Mouse (Mus musculus): ENCODE data around the gene Gm10134.
"Not testable (repeated sequence)": the region's sequence is repeated elsewhere in the genome, so short reads cannot be mapped to it uniquely, and the experiment has no call there.

Gene Gm10134

DNA sequence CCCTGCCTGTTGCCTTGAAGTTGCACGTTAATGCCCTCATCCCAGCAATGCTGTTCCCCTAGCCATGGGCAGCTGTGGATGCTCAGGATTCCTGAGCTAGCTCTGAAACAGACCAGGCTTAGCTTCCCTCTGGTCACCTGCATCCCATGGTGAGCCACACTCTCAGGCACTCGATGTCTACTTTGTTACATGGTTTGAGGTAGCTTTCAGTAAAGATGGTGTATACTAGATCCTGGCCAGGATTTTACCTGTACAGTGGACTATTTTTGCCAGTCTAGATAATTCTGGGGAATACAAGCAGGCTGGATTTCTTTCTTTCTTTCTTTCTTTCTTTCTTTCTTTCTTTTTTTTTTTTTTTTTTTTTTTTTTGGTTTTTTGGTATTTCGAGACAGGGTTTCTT, at the start of gene Gm10134:
Gene Gm10134 (plus strand): TSS at position 301 of the 400 bp plus-strand sequence.
- DNase-seq (ENCODE audit: extremely low spot score, low spot score): no peak

DNA sequence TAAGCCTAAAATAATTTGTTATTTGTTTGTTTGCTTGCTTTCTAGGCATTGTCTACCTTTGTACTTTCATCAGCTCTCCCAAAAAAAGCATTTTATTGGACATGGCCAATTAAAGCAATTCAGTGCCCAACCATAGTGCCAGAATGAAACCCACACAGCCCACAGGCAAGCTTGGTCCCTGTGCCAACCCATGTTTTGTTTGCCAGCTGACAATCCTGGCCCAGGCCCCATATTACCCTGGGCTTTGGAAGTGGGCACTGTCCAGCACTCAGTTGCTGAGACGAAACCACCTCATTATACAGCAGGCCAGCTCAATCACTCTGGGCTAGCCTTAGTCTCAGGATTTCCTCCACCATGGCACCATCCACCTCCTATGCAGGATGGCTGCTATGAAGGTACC, 49.3 kb upstream of the Gm10134 start:
- no peak for DNase-seq (ENCODE audit: extremely low spot score, low spot score)

DNA sequence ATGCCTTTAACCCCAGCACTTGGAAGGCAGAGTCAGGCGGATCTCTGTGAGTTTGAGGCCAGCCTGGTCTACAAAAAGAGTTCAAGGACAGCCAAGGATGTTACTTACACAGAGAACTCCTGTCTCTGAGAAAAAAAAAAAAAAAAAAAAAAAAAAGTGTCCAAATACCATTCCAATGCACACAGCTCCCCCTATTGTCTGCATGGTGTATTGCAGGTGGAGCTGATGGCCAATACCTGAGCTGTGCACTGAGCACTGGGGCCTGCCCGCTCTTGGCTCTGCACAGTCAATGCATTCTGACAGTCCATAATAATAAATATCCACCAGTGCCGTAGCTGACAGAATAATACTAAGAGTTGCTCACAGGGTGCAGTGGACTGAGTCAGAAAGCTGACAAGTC, 42.0 kb upstream of the Gm10134 start:
- DNase-seq (ENCODE audit: extremely low spot score, low spot score): peak; percentile 63

DNA sequence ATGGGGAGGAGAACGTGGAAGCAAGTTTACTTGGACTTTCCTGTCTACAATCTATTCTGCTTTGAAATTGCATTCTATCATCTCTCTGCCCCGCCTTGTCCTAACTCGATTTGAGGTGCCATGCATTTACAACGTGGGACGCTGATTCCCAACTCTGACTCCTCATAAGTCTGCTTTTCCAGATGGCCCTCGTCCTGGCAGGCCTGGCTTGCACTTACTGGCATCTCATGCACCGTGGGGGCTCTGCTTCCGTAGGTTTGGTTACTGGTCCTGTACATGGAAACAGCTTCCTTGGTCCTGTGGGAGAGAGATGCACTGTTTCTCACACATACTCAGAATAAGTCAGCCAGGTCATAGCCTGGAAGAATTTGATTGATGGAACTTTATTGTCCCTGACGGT, 41.0 kb upstream of the Gm10134 start:
- no peak for DNase-seq (ENCODE audit: extremely low spot score, low spot score)

DNA sequence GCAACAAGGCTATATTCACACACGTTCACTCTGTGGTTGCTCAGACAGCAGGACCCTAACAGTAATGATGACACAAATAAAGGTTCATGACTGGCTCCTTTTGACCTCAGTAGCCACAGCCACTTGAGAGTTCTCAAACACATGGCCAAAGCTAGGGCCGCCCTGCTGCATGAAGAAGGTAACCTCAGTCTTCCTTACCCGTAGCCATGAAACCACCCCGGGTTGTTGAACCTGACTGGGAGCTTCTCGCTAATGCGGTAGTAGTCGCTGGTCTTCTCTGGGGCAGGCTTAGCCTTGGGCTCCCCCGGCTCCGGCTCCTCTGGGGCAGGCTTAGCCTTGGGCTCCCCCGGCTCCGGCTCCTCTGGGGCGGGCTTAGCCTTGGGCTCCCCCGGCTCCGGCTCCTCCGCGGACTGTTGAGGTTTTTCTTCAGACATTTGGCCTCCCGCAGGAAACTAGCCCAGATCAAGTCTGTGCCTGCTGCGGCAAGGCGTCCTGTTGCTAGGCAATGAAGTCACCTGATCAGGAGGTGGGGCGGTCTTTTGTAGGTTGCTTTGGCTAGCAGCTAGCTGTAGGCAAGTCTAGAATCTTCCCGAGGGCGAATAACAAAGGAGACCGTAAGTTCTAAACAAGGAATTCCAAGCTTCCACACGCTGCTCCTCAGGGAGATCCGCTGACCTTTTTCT, 39.9 kb upstream of the Gm10134 start, which contains the start of gene 1700007K13Rik:
Gene 1700007K13Rik (minus strand): TSS at position 497 of the 683 bp plus-strand sequence.
- DNase-seq (ENCODE audit: extremely low spot score, low spot score): peak; percentile 74

DNA sequence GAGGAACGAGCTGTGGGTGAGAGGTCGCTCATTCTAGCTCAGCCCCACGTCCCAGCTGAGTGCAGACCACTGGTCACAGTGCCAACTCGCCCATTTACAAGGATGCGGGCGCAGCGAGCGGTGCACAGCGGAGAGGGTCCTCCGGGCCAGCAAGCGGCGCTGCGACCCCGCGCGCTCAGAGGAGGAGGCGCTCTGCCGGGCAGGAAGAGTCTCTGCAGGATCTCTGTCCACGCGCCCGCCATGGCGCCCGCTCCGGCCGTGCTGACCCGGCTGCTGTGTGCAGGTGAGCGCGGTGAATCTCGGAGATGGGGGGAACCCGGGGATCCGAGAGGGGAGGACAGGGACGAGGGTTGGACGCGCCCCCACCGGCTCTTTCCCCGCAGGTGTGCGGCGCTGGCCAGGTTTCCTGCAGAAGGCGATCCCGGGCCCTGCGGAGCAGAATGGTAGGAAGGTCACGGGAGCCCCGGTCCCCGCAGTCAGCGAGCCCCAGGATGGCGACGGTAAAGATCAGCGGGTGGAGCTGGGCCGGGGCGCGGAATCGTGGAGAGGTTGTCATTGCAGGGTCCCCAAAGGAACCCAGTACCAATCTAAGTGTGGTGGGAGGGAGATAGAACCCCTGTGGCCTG, 37.9 kb upstream of the Gm10134 start, which contains the start of gene Mrps2:
Gene Mrps2 (plus strand): TSS at position 207 of the 626 bp plus-strand sequence.
- peak; percentile 93 for DNase-seq (ENCODE audit: extremely low spot score, low spot score)

DNA sequence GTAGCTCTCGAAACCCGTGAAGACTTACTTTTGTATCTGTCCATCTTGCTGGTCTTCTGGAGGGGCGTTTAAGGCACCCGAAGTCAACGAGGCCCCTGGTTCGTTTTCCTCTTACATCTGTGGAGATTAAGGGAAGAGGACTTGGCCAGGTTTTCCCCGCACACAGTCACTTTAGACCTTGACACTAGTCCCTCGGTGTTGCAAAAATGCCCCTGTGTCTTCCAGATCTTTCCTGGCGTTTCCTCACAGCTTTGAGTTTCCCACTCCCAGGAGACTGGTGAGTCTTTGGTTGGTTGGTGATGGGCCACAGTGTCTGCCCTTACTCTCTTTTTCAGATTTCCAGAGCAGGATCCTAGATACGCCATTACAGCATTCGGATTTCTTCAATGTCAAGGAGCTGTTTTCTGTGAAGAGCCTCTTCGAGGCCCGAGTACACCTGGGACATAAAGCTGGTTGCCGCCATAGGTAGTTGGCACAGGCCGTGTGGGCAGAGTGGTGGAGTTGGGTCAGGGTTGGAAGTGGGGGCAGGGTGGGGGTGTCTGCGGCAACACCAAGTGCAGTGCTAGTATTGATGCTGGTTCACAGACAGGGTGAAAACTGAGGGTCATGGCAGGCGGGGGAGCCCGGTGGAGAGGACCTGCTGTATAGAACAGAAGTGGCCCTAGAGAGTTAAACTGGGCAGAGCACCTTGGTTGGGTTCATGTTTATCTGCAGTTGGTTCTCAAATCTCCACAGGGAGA, 37.2 kb upstream of the Gm10134 start:
- no peak for DNase-seq (ENCODE audit: extremely low spot score, low spot score)

DNA sequence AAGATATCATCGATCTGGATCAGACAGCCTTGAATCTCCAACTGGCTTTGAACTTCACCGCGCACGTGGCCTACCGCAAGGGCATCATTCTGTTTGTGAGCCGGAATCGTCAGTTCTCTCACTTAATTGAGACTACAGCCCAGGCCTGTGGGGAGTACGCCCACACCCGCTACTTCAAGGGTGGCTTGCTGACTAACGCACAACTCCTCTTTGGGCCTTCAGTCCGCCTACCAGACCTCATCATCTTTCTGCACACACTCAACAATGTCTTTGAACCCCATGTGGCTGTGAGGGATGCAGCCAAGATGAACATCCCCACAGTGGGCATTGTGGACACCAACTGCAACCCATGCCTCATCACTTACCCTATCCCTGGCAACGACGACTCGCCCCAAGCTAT, 36.4 kb upstream of the Gm10134 start:
- DNase-seq (ENCODE audit: extremely low spot score, low spot score): no peak

DNA sequence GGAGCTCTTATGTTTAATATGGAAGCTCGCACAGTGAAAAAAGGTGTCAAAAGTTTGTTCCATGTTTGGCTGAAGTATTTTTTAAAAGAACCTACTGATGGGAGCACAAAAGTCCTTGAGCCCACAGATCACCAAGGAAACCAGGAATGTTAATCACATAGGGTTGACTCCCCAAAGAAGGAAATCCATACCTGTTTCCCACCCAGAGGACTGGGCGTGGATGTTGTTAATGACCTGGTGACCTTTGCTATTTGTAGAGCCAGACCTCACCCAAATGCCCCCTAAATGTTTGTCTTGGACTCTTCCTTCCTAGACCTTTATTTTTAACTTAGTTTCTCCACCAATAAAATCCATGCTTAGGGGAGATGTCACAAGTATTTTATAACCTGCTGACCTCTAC, 35.3 kb upstream of the Gm10134 start:
- no peak for DNase-seq (ENCODE audit: extremely low spot score, low spot score)

DNA sequence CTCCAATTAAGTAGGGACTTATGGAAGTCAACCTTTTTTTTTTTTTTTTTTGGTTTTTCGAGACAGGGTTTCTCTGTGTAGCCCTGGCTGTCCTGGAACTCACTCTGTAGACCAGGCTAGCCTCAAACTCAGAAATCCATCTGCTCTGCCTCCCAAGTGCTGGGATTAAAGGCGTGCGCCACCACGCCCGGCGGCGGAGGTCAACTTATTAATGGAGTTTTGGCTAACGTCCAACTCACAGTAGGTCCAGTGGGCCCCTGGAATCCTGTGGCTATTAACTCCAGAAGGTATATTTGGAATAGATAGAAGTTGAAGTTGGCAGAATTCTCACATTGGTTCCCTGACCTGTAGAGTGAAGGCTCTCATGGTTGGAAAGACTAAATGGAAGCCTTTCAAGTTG, 33.9 kb upstream of the Gm10134 start:
- not testable (repeated sequence) for DNase-seq (ENCODE audit: extremely low spot score, low spot score)

DNA sequence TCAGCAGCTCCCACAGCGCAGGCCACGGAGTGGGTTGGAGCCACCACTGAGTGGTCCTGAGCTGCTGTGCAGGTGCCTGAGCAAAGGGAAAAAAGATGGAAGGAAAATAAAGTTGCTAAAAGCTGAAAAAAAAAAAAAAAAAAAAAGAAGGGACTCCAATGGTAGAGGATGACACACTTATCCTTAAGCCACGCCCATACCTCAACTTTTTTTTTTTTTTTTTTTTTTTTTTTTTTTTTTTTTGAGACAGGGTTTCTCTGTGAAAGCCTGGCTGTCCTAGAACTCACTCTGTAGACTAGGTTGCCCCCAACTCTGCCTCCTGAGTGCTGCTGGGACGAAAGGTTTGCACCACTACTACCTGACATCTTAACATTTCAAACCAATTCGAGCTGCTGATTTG, 27.9 kb upstream of the Gm10134 start:
- not testable (repeated sequence) for DNase-seq (ENCODE audit: extremely low spot score, low spot score)

DNA sequence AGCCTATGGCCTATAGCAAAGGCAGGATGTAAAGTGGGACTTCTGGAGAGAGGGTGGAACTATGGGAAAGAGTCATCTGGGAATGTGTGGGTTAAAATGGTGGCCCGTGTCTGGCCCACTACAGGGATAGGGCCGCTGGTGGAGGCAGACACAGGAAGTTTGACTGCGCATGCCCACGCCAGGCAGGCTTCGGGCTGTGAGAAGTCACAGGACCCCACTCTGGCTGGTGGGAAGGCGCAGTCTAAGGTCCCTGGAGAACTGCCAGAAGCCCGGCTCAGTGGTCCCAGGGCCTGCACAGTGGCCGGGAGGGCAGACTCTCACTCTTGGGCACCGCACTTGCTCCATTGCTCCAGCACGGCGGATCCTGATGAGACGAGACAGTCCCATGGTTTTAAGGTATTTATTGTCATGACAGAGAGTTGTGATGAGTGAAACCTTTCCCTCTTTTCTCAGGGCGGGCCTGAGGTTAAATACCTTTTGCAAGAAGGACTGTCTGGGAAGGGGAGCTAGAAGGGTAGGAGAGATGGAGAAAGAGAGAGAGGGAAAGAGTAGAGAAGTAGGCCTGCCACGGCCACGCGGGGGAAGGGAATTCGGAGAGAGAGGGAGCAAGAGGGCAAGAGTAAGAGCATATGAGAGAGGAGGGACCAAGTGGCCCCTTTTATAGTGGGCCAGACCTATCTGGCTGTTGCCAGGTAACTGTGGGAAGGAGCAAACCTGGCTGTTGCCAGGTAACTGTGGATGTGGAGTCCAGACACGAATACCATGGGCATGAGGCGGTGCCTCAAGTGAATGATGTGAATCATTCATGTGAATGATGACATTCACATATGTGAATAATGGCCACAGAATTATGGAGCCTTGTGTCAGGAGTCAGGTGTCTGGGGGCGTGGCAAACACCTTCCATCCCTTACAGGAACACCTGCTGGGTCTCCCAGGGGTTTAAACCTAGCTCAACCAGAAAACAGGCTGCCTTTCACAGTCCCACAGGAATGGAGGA, 26.4 kb upstream of the Gm10134 start:
- no peak for DNase-seq (ENCODE audit: extremely low spot score, low spot score)

DNA sequence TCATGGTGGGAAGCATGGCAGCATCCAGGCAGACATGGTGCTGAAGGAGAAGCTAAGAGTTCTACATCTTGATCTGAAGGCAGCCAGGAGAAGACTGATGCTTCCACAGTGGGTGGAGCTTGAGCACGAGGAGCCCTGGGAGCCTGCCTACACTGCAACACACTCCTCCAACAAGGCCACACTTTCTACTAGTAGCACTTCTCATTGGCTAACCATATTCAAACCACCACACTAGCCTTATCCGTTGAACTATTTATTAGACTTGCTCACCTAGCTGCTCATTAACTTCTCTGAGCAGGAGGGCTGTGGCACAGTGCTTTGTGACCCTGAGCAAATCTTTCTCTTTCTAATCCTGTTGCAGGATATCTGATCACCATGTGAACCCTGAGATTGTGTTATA, 22.0 kb upstream of the Gm10134 start:
- DNase-seq (ENCODE audit: extremely low spot score, low spot score): no peak

DNA sequence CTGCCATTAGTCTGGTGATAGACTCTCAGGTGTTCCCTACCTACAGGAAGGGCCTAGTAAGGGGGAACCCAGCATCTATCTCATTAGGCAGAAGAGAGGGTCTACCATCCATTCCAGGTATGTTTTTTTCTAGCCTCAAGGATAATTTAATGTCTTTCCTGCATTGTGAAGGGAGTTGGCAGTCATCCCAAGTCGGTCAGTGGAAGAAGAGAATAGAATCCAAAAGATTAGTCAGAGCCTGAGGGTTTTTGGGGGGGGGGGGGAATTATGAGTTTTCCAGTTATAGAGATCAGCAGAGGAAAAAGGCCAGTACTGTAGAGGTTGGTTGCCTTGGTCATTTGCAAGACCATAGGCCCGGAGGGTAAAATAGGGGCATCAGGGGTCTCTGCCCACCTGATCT, 11.4 kb upstream of the Gm10134 start:
- no peak for DNase-seq (ENCODE audit: extremely low spot score, low spot score)

DNA sequence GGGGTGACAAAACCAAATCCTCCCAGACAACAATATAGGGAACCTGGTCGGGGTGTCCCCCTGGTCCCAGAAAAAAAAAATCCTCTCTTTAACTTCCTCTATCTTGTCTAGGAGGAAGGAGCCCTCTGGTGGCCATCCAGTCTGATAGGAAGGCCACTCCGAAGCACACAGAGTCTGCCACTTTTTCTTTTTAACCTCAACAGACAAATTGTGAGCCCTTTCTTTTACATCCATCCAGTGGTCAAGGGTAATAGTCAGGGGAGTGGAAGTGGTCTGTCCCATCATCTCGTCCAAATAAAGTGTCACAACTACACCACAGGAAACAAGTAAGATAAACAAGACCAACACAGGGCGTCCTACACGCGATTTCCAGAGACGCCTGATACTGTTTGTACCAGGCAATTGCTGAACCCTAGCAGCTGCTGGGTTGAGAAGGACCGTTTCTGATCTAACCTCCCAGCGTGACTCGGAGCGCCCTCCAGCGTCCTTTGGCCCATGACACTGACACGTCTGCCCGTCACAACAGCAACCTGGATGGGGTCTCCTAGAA, 10.6 kb upstream of the Gm10134 start:
- no peak for DNase-seq (ENCODE audit: extremely low spot score, low spot score)

DNA sequence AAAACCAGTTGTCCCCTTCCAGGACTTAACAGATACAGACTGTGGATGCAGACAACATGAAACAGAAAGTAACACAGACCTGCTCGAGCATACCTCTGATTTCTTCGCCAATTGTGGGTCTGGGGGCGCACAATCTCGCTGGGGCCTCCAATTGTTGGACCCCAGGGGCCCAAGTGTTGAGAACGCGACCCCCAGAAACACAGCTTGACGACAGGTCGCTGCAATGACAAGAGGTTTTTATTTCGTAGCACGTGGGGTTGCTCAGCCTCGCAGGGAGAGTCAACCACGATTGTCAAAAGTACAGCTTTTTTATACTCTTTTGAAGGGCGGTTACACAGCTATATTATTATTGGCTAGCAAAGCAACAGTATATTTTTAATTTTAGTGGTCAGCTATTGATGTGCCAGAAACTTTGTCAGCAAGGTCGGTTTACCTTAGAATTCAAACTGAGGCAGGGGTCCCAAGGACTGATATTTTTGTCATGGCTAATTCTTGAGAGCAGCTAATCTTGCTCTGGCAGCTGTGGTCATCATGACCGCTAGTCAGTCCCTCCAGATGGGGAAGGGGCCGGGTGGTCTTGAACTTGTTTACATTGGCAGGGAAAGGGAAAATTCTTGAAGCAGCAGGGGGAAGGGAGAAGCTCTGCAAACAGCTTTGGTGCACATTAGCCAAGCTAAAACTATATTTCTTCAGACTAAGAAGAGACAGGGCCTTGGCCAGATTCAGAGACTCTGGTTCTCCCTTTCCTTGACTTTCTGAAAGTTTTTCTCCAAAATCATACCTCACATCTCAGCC, 9.9 kb upstream of the Gm10134 start:
- no peak for DNase-seq (ENCODE audit: extremely low spot score, low spot score)

DNA sequence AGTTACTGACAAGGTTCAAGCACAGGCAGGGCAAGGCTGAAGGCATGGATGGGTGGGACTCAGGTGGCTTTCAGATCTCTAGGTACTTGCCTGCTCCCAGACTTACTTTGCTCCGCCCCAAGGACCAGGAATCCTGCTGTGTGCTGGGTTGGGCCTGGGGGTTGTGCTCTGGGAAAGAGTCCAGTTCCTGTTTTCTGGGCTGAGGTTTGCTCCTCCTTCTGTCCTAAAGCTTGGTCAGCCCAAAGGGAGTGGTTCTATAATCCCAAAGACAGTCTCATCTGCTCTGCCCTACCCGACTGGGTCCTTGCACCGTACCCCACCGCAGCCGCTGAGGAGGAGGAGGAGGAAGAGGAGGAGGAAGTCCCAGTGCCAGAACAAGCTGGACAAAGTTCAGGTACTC, 9.2 kb upstream of the Gm10134 start, which contains the start of gene Gbgt1:
Gene Gbgt1 (plus strand): TSS at position 221 of the 400 bp plus-strand sequence.
- no peak for DNase-seq (ENCODE audit: extremely low spot score, low spot score)

DNA sequence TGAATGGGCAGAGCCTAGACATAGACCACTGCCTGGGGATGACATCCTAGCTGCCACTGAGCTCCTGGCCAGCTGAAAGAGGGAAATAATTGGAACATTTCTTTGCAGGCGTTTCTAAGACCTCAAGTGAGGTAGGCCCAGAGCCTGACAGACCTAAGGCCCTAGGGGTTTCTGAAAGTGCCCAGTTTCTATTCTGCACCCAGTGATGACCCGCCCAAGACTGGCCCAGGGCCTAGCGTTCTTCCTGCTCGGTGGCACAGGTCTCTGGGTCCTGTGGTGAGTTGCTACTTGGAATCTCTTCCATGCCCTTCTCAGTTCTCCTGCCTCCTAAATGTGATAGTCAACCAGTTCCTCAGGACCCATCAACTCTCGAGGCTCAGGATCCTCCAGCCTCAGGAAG, 8.3 kb upstream of the Gm10134 start:
- DNase-seq (ENCODE audit: extremely low spot score, low spot score): no peak

DNA sequence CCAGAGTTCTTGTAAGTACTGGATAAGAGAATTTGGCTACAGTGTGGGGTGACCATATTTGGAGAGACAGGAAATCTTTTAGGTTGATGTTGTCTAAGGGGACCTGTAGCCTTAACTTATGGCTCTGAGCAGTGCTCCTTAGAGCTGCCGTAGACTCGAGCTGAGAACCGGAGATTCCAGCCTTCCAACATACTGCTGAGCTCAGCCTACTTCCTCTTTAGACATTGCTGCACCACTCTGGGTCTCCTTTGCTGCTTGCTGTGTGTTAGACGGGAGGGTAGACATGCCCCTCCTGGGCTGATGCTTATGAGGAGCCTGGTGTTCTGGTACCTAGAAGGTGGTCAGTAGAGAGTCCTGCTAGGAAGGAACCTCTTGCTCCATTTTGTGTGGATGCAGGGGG, 7.5 kb upstream of the Gm10134 start:
- DNase-seq (ENCODE audit: extremely low spot score, low spot score): no peak

DNA sequence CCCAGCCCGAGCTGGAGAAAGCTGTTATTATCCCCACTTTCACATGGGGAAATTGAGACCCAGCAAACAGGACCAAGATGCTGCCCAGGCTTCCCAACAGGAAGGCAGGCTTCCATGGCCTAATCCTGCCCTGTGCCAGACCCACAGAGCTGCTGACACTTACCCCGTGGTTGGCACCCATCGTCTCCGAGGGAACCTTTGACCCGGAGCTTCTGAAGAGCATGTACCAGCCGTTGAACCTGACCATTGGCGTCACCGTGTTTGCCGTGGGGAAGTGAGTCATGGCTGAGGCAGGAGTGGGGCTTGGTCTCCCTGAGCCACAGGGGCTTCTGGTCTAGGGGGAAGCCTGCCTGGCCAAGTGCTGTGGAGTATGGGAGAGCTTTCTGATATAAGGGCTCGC, 2.9 kb upstream of the Gm10134 start:
- DNase-seq (ENCODE audit: extremely low spot score, low spot score): no peak

Data from neural tube, embryonic 10.5 days (tissue).